Mouse (Mus musculus): Measurements from ENCODE around the gene Mmachc.
"Not testable (repeated sequence)": the region's sequence is repeated elsewhere in the genome, so short reads cannot be mapped to it uniquely, and the experiment has no call there.

Mmachc gene

GRCm38 (mm10) chr4:116692146-116692545, 16.1 kb downstream of the Mmachc start:
- in situ Hi-C loops (cut with MboI, MseI): no loop called here

DNA sequence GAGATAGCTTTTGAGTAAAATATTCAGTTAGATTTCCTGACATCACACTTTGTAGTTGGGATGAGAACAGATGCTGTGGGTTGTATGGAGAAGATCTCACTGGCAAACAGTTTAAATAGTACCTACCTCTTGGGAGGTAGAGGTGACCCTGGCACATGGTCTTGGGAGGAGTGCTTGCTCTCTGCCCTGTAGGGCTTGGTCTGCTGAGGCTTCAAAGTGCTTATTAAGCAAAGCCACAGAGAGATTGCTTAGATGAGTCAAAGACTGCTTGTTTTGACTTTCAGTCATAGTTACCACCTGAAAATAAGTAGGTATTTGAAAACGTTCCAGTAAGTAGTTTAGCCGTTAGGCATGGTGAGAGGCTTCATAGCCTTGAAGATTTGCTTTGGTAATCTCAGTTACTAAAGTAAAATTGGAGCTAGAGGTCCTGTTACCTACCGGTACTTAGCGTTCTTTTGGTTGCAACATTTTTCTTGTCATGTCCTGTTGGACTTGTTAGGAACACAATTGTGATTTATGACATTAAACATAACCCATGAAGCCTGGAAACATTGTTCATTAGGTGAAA, 18.8 kb downstream of the Mmachc start:
- in situ Hi-C loops (cut with MboI, MseI): no loop called here

- in situ Hi-C loops (cut with MboI, MseI): no loop called here
Measured at GRCm38 (mm10) chr4:116687041-116687440, 21.2 kb downstream of the Mmachc start.

- in situ Hi-C loops (cut with MboI, MseI): no loop called here
Measured at GRCm38 (mm10) chr4:116685402-116686061, 22.7 kb downstream of the Mmachc start, which contains the start of gene Prdx1. Gene Prdx1 (plus strand): TSS chr4:116685544.

DNA sequence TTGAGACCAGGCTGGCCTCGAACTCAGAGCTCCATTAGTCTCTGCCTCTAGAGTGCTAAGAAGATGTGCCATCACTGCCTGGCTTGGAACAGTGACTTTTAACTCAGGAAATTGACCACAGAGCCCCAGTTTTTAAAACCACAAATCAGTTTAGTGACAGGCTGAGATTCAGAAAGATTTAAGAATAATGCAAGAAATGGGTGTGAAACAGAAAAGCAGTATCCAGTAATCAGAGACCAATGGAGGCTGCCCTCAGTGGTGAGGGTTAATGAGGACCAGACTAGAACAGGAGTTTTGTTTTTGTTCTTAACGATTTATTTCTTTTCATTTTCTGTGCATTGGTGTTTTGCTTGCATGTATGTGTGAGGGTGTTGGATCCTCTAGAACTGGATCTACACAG, 23.5 kb downstream of the Mmachc start:
- in situ Hi-C loops (cut with MboI, MseI): no loop called here

GRCm38 (mm10) chr4:116683957-116684356, 24.2 kb downstream of the Mmachc start:
- in situ Hi-C loops (cut with MboI, MseI): no loop called here

GRCm38 (mm10) chr4:116680521-116680920, 27.7 kb downstream of the Mmachc start:
- in situ Hi-C loops (cut with MboI, MseI): not testable (repeated sequence)

- in situ Hi-C loops (cut with MboI, MseI): no loop called here
Measured at GRCm38 (mm10) chr4:116679141-116679540, 29.1 kb downstream of the Mmachc start.

DNA sequence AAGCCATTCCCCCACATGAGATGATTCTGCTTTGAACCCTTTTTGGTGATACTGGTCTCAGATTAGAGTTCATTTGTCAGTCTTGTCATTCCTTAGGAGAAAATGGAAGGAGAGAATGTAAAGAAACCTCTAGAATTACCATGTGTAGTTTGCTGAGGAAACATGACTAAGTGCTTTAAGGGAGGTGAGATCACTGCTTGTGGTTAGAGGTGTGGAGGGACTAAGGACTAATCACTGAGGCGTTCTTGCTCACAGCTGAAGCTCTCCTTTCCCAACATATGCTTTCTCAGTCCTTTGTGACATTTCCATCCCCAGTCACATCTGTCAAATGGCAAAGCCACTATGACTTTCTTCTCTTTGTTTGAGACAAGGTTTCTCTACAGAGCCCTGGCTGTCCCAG, 30.4 kb downstream of the Mmachc start:
- in situ Hi-C loops (cut with MboI, MseI): no loop called here

DNA sequence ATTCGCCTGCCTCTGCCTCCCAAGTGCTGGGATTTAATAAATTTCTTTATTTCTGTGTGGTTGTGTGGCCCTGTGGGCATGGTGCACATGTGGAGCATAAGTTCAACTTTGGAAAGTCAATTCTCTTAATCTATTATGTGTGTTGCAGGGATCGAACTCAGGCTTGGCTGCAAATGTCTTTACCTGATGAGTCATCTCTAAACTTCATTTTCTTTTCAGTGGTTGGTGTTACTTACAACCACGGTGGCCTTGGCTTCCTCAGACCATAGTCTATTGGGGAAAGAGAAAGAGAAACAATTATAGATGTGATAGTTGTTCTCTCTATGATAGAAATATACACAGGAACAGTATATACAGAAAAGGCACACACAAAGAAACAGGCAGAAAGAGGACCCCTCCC, 32.2 kb downstream of the Mmachc start:
- in situ Hi-C loops (cut with MboI, MseI): no loop called here

DNA sequence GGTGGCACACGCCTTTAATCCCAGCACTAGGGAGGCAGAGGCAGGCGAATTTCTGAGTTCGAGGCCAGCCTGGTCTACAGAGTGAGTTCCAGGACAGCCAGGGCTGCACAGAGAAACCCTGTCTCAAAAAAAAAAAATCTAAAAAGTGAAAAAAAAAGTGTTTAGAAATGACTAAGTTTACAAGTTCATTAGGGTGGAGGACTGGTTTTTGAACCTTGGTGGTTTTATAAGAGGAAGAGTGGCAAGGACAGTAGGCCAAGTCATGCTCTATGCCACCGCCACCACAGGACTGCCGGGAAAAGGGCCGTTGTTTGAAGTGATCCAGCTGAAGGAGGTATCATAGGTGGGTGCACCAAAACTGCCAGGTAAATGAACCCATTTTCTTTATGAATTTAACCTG, 33.4 kb downstream of the Mmachc start:
- in situ Hi-C loops (cut with MboI, MseI): not testable (repeated sequence)

GRCm38 (mm10) chr4:116672785-116673184, 35.4 kb downstream of the Mmachc start:
- in situ Hi-C loops (cut with MboI, MseI): no loop called here

DNA sequence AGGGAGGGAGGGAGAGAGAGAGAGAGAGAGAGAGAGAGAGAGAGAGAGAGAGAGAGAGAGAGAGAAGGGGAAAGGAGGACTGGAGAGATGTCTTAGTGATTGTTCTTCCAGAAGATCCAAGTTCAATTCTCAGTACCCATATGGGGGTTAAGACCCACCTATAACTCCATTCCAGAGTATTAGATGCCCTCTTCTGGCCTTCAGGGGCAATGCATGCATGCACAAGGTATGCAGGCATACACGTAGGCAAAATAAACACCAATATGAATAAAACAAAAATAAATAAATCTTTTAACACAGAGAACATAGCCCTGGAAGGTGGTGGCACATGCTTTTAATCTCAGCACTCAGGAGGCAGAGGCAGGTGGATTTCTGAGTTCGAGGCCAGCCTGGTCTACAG, 38.9 kb downstream of the Mmachc start:
- in situ Hi-C loops (cut with MboI, MseI): no loop called here

GRCm38 (mm10) chr4:116668145-116668544, 40.1 kb downstream of the Mmachc start:
- in situ Hi-C loops (cut with MboI, MseI): no loop called here

DNA sequence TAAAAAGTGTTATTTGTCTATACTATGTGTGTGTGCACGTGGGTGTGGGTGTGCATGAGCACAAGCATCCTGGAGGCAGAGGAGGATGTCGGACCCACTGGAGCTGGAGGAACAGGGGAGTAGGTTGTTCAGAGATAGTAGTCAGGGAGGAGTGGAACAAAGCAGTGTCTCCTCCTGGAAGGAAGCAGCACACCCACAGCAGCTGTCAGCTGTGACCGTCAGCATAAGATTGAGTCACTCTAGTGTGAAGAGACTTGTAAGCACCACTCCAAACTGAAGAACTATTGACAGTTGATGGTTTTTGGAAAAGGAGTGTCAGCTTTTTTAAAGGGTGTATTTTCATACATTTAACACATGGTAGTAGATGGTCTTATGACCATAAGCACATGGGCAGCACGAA, 41.6 kb downstream of the Mmachc start:
- in situ Hi-C loops (cut with MboI, MseI): no loop called here

GRCm38 (mm10) chr4:116661998-116662397, 46.2 kb downstream of the Mmachc start:
- in situ Hi-C loops (cut with MboI, MseI): no loop called here

- in situ Hi-C loops (cut with MboI, MseI): no loop called here
Measured at GRCm38 (mm10) chr4:116660829-116661228, 47.4 kb downstream of the Mmachc start.

- in situ Hi-C loops (cut with MboI, MseI): not testable (repeated sequence)
Measured at GRCm38 (mm10) chr4:116659916-116660315, 48.3 kb downstream of the Mmachc start.

DNA sequence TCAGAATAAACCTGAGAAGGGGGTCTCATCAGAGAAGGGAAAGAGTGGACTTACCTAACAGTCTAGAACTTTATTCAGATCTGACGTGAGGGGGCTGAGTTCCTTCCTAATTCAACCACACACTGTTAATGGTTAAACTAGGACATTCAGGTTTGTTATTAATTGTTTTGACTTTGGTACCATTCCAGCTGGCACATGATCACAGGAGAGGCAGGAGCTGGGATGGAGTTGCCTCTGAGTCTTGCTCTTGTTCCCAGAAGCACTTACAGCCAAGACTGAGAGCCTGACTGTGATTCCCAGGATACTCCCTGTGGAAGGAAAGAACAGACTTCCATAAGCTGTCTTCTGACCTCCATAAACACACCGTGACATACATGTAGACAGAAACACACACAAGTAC, 48.7 kb downstream of the Mmachc start:
- in situ Hi-C loops (cut with MboI, MseI): no loop called here

DNA sequence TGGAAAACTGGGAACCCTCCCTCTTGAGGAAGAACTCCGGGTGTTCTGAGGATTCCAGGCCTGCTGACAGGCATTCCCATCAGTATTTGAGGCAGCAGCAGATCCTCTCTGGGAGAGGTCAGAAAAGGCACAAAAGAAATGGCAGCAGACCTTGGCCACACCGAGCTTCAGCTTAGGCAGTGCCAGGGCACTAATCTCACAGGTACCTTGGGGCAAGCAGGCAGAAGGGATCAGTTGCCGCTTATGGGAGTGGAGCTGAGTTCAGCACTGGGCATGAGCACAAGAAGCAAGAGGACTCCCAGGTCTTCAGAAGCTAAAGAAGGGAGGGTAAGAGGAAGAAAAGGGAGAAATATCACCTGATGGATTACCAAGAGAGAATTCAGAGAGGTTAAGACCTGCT, 50.2 kb downstream of the Mmachc start:
- in situ Hi-C loops (cut with MboI, MseI): no loop called here

DNA sequence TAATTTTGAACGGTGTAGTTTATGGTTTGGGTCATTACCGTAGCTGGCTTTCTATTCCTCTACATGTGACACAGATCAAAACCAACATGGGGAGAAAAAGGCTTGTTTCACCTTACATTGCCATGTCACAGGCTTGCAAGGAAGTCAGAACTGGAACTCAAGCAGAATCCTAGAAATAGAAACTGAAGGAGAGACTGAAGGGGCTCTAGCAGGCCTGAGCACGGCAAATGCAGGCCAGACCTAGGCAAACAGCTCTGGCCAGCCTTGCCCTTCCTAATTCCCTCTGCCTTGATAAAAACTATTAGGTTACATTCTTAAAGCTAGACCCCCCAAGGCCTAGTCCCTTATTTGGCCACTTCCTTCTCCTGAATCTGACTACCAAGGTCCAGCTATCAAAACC, 52.5 kb downstream of the Mmachc start:
- in situ Hi-C loops (cut with MboI, MseI): no loop called here

DNA sequence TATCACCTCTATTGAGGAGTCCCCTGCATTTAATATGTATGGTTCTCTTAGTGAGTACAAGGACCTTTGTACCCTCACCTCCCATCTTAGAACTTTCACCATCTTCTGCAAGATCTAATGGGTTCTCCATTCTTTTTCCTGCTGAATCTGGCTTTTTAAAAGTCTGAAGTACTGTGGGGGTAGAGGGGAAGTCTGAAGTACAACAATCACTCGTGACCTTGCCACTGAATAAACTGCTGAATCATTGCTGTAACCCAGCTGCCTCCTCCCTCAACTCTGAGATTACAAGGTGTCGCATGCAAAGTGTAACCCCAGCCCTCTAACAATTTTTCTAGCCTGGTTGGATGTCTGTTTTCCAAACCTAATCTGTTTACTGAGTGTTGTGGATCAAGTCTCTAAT, 53.1 kb downstream of the Mmachc start:
- in situ Hi-C loops (cut with MboI, MseI): no loop called here

DNA sequence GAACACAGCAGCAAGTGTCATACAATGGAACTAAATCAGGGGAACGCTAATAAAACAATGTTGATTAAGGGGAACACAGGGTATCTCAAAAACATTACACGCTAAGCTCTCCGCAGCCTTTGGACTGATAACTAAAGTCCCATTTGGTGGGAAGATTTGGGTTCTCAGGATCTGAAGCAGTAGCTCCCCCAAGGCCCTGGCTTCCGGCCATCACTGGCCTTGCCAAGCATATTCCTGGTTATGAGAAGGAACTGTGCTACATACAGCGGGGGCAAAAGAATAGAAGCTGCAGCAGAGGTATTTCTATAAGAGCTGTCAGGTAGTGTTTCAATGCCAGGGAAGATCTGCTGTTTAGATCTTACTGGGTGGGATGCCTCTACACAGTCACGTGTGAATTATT, 55.0 kb downstream of the Mmachc start:
- in situ Hi-C loops (cut with MboI, MseI): no loop called here
